Mouse (Mus musculus): ENCODE measurements around the gene H2al1e.
"Not testable (repeated sequence)": the region's sequence is repeated elsewhere in the genome, so short reads cannot be mapped to it uniquely, and the experiment has no call there.

The H2al1e gene

DNA sequence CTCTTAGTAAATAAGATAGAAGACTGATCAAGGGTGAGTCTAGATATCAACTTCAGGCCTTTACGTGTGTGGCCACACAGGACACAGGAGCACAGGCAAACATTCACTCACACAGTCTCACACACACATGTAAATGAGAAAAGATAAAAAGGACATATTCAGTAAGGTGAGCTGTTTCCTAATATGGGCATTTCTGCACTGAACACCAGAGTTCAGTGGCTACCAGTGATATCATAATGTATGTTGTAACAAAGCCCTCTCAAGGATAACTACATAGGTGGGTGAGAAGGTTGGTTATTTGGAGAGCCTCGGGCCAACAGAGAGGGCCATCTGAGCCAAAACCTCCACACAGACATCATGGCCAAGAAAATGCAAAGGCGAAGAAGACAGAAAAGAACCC lies at the start of gene H2al1e:
H2al1e (plus strand) TSS at position 301 of the 400 bp plus-strand sequence.
- DNase-seq: not testable (repeated sequence)

DNA sequence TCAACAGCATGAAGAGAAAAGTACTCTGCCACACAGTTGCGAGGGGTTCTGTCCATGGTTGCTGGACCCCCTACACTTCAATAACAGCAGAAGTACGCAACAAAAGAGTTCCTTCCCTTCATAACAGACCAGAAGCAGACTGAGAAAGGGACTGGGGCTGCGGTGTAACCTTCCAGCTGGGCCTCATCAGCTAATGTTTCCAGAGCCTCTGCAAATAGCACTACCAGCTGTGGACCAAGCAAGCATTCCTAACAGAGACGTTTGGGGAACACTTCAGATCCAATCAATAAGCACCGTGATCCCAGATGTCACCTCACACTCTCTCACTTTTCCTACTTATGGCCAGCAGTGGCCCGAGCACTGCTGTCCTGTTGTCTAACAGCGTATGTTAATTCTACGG lies 46.8 kb upstream of the H2al1e start:
- DNase-seq: no peak

DNA sequence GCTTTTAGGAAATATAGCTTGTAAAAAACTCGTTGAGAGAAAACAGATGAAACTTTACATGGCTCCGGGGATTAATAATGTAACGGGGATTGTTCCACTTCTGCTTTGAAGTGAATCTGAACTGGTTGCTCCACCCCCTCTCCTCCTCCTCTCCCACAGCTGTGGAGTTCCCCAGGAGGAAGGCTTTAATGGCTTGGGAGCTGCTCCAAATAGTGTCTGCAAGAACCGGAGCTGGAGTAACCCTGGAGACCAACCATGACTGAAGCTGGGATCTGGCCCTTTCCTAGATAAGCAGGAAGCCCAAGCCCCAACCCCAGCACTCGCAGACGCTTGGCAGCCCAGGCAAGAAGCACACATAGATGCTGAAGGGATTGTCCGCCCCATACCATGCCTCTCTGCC lies 43.9 kb upstream of the H2al1e start:
- DNase-seq: peak; percentile 40

DNA sequence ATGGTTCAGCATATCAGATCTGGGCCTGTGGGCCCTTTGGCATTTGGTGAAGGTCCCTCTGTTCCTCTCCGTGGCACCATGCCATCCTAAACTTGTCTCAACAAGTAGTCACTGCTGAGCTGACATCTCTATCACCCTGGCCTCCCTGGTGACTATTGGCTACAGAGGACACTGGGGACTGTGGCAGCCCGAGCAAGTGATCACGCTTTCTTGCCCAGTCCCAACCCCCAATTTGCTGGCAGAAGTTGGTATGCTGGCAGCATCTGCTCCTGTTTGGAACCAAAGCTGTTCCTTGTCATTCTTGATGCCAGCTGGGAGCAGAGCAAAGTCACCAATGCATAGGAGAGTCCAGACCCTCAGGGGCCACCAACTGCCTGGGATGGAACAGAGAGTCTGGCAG lies 42.7 kb upstream of the H2al1e start:
- no peak for DNase-seq

DNA sequence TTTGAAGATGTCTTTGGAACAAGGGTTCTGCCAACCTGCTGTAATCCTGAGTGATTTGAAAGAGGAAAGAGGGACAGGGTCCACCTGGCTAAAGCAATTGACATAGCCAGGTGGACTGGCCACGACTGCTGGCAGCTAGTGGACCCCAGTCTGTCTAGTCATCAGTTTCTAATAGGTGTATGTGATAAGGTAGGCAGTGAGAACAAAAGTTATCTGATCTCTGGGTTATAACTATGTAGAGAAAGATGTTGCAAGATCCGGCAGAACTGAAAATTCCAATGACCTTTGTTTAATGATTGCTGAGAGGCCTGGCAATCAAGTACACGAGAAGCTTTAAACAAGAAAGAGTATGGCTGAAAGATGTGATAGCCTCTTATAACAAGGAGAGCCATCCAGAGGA lies 38.5 kb upstream of the H2al1e start:
- no peak for DNase-seq

DNA sequence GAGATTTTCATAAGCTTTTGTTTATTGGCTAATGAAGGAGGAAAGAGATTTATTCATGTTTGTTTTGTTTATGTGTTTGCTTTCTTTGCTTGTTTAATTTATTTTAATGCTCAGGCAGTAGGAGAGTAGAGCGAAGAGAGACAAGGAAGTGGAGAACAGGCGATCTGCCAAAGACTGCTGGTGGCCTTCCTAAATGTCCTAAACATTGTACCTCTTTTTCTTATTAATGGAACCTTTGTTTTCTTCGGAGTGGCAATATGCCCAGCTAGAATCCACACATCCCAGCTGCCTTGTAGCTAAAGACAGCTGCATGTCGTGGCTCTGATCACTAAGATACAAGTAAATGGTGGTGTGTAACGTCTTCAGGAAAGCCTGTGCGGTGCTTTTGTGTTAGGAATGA lies 34.7 kb upstream of the H2al1e start:
- no peak for DNase-seq

DNA sequence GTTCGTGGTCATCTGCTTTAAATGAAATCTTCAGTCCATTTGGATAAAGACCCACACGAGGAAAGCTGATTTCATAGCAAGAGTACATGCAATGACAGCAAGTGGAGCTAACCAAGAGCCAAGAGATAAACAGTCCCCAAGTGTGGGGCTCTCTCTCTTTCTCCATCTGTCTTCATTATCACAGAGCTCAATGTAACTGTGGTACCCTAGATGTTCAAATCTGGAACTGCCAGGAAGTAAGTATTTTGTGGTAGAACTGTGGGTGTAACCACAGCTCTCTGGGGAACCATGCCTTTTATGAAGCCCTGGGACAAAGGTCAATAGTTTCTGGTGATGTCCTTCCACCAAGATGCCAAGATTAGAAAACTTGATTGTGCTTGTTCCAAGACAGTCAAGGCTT lies 31.0 kb upstream of the H2al1e start:
- no peak for DNase-seq

DNA sequence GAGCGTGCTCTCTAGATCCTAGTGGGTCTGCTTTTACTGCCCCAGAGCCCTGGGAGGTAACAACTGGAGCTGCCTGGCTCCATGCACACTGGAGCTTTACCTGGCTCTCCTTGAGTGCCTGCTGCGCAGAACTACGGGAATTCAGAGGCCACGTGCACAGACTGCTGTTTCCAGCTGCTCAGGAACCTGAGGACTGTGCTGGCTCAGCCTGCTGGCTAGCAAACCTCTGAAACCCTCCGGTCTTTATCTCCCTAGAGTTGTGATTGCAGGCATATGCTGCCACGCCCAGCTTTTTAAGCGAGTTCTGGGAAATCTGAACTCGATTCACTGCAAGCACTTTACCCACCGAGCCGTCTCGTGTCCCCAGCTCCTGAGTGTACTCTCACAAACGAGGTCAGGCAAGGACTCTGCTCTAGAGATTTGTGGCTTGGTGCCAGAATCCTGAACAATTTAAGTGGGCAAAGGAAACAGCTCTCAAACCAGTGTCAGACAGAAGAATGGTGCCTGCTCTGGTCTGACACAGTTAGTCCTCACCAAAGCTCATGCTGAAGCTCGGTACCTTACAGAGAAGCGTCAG lies 23.3 kb upstream of the H2al1e start:
- DNase-seq: peak; percentile 57

DNA sequence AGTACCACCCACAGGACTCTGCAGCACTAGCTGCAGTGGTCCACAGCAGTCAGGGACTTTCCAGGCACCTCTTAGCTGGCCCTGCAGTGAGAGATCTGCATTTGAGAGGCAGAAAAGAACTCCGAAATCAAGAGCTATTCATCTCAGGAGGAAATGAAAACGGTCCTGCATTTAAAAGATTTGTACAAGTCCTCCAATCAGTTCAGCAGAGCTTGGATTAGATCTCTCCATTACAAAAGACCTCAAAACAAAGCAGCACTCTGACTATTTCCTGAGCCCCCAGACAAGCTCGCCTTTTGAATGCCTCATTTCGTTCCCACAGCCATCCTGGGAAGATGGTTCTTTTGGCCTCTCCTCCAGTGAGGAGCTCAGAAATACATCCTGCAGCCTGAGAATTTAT lies 22.5 kb upstream of the H2al1e start:
- no peak for DNase-seq

DNA sequence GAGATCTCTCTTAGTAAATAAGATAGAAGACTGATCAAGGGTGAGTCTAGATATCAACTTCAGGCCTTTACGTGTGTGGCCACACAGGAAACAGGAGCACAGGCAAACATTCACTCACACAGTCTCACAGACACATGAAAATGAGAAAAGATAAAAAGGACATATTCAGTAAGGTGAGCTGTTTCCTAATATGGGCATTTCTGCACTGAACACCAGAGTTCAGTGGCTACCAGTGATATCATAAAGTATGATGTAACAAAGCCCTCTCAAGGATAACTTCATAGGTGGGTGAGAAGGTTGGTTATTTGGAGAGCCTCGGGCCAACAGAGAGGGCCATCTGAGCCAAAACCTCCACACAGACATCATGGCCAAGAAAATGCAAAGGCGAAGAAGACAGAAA lies 12.8 kb upstream of the H2al1e start, which contains the start of gene H2al1a:
H2al1a (plus strand) TSS at position 301 of the 400 bp plus-strand sequence.
- DNase-seq: not testable (repeated sequence)

DNA sequence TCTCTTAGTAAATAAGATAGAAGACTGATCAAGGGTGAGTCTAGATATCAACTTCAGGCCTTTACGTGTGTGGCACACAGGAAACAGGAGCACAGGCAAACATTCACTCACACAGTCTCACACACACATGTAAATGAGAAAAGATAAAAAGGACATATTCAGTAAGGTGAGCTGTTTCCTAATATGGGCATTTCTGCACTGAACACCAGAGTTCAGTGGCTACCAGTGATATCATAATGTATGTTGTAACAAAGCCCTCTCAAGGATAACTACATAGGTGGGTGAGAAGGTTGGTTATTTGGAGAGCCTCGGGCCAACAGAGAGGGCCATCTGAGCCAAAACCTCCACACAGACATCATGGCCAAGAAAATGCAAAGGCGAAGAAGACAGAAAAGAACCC lies 9.6 kb upstream of the H2al1e start, which contains the start of gene H2al1b:
H2al1b (plus strand) TSS at position 301 of the 400 bp plus-strand sequence.
- not testable (repeated sequence) for DNase-seq

DNA sequence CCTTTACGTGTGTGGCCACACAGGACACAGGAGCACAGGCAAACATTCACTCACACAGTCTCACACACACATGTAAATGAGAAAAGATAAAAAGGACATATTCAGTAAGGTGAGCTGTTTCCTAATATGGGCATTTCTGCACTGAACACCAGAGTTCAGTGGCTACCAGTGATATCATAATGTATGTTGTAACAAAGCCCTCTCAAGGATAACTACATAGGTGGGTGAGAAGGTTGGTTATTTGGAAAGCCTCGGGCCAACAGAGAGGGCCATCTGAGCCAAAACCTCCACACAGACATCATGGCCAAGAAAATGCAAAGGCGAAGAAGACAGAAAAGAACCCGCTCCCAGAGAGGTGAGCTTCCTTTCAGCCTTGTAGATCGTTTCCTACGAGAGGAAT lies 6.4 kb upstream of the H2al1e start, which contains the start of gene H2al1c:
H2al1c (plus strand) TSS at position 301 of the 400 bp plus-strand sequence.
- not testable (repeated sequence) for DNase-seq

DNA sequence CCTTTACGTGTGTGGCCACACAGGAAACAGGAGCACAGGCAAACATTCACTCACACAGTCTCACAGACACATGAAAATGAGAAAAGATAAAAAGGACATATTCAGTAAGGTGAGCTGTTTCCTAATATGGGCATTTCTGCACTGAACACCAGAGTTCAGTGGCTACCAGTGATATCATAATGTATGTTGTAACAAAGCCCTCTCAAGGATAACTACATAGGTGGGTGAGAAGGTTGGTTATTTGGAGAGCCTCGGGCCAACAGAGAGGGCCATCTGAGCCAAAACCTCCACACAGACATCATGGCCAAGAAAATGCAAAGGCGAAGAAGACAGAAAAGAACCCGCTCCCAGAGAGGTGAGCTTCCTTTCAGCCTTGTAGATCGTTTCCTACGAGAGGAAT lies 3.2 kb upstream of the H2al1e start, which contains the start of gene H2al1d:
H2al1d (plus strand) TSS at position 301 of the 400 bp plus-strand sequence.
- DNase-seq: not testable (repeated sequence)

DNA sequence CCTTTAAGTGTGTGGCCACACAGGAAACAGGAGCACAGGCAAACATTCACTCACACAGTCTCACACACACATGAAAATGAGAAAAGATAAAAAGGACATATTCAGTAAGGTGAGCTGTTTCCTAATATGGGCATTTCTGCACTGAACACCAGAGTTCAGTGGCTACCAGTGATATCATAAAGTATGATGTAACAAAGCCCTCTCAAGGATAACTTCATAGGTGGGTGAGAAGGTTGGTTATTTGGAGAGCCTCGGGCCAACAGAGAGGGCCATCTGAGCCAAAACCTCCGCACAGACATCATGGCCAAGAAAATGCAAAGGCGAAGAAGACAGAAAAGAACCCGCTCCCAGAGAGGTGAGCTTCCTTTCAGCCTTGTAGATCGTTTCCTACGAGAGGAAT lies 3.1 kb downstream of the H2al1e start, which contains the start of gene H2al1f:
H2al1f (plus strand) TSS at position 301 of the 400 bp plus-strand sequence.
- DNase-seq: not testable (repeated sequence)

DNA sequence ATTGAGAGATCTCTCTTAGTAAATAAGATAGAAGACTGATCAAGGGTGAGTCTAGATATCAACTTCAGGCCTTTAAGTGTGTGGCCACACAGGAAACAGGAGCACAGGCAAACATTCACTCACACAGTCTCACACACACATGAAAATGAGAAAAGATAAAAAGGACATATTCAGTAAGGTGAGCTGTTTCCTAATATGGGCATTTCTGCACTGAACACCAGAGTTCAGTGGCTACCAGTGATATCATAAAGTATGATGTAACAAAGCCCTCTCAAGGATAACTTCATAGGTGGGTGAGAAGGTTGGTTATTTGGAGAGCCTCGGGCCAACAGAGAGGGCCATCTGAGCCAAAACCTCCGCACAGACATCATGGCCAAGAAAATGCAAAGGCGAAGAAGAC lies 6.2 kb downstream of the H2al1e start, which contains the start of gene H2al1g:
H2al1g (plus strand) TSS at position 301 of the 400 bp plus-strand sequence.
- not testable (repeated sequence) for DNase-seq

DNA sequence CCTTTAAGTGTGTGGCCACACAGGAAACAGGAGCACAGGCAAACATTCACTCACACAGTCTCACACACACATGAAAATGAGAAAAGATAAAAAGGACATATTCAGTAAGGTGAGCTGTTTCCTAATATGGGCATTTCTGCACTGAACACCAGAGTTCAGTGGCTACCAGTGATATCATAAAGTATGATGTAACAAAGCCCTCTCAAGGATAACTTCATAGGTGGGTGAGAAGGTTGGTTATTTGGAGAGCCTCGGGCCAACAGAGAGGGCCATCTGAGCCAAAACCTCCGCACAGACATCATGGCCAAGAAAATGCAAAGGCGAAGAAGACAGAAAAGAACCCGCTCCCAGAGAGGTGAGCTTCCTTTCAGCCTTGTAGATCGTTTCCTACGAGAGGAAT lies 9.5 kb downstream of the H2al1e start, which contains the start of gene H2al1h:
H2al1h (plus strand) TSS at position 301 of the 400 bp plus-strand sequence.
- not testable (repeated sequence) for DNase-seq

DNA sequence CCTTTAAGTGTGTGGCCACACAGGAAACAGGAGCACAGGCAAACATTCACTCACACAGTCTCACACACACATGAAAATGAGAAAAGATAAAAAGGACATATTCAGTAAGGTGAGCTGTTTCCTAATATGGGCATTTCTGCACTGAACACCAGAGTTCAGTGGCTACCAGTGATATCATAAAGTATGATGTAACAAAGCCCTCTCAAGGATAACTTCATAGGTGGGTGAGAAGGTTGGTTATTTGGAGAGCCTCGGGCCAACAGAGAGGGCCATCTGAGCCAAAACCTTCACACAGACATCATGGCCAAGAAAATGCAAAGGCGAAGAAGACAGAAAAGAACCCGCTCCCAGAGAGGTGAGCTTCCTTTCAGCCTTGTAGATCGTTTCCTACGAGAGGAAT lies 12.6 kb downstream of the H2al1e start, which contains the start of gene H2al1i:
H2al1i (plus strand) TSS at position 301 of the 400 bp plus-strand sequence.
- DNase-seq: not testable (repeated sequence)

DNA sequence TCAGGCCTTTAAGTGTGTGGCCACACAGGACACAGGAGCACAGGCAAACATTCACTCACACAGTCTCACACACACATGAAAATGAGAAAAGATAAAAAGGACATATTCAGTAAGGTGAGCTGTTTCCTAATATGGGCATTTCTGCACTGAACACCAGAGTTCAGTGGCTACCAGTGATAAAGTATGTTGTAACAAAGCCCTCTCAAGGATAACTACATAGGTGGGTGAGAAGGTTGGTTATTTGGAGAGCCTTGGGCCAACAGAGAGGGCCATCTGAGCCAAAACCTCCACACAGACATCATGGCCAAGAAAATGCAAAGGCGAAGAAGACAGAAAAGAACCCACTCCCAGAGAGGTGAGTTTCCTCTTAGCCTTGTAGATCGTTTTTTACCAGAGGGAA lies 15.8 kb downstream of the H2al1e start, which contains the start of gene H2al1j:
H2al1j (plus strand) TSS at position 301 of the 400 bp plus-strand sequence.
- DNase-seq: not testable (repeated sequence)

DNA sequence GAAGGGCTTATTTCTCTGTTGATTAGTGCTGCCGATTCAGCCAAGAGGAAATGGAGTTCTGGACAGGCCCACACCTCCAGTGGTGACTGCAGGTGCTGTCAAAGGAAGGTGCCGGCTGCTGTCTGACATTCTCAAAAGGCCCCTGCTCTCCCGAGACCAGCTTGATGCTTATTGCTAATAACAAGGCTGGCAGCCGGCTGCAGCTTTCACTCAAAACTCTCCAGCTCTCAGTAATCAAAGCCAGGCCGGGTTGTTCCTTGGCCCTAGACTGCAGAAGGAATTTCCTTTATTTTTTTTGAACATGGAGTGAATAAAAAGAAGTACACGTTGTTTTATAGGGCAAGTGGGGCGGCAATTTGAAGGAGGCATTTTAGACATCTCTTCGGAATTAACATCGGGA lies 34.0 kb downstream of the H2al1e start:
- peak; percentile 37 for DNase-seq

DNA sequence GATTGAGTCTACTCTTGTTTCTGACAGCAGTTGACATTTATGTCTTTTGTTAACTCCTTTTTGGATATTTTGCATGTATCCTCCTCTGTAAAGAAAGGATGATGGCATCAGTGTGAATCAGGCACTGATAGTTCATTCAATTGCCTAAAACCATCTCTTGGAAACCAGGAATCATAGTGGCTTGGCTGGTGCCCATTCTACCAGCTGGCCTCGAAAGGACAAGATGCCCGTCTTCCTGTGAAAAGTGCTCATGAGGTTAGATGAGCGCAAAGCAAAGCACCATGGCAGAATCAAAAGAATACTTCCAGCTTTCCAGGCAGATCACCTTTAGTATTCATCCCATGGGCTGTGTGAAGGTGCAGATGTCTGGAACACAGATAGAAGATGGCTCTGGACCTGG lies 35.0 kb downstream of the H2al1e start:
- no peak for DNase-seq

DNA sequence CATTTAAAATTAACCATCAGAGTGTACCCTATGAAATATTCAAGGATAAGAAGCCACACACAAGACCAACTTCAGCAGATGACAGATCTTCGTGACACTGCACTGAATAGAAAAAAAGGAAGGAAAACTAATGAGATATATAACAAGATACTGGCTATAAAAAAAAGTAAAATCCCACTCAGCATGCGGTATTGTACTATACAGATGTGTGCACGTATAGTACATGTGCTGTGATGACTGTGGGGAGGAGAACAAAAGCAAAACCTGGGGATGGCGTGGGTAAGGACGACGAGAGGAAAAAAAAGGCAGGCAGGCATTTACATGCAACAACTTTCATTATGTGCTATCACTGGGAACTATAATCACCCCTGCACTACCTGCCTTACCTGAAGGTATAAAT lies 49.1 kb downstream of the H2al1e start:
- DNase-seq: no peak

DNA sequence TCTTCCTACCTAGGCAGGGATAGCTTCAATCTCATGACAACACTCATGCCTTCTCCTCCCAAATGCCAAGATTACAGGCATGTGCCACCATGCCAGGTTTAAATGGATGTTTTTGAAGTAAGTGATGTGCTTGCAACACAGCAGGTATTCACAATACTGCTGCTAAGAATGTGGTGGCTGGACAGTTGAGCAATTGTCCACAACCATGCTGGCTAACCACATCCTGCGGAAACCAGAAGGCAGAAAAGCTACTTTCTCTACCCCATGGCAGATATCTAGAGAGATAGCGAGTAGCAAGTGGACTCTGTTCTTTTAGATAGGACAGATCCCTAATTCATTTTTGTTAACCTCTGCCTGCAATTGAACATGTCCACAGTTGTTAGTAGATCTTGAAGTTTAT lies 49.5 kb downstream of the H2al1e start:
- DNase-seq: no peak
